Comparison of ENCODE assay signal across 14 mouse cellular contexts in the genomic region with DNA sequence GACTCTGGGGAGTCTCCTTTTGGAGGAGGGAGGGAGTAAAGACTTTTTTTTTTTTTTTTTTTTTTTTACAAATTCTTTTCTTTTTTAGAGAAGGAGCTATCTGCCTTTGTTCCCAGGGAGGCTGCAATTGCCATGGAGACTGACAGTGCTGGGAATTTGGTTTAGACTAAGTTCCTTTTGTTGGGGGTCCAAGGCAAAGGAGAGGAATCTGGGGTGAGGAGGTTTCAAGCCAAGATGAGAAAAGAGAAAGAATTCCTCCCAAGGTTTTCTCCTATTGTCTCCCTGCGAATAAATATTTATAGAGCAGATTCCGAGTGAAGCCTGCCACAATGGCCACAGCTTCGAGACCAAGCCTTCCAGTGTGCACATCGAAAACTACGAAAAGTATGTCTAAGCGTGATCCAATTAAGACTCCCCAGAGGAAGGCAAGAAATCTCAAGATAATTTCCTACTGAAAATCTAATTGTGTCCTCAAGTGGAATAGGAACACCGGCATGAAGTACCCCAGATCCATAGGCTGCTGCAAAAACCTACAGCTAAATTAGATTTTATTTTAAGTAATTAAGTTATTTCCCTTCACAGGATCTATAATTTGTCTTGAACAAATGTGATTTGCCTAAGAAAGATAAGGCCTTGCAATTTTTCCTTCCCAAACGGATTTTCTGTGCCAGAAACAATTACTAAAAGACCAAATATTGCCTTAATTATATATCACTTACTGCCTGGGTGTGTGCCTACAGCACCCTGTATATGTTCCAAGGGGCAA. TPM values are rescaled to one million over a fixed set of nuclear protein-coding genes. Genes with fewer than 3 reads are reported as not detected.
A peak's percentile ranks its signal among the peaks of the same experiment; 100 is the strongest.
DNase-seq lines count a peak whose midpoint lies in the region; ATAC-seq lines count a peak whose summit lies in the region.
"Had no signal": no experiment of that assay in that cellular context is flagged by ENCODE, and none has a peak within 500 bp of the region (broad histone marks: within the 10 kb centered on the region; RNA-seq: fewer than 3 reads in every experiment).

No protein-coding gene starts in this region.

- DNase-seq in embryo, embryonic 10 days (ENCODE audit: low spot score) = peak; percentile 73
- DNase-seq in kidney, adult 9 months = no peak
- DNase-seq in urinary bladder, postnatal 4 days (ENCODE audit: low spot score in 2 of 2) = no peak
- no peak for DNase-seq in heart, postnatal 25 days (ENCODE audit: low spot score)
- DNase-seq: heart, postnatal 4 days; kidney, adult 8-10 months; right cerebral cortex, postnatal 4 days had no signal

- intact Hi-C loops in heart, postnatal 25 days (cut with DNase I) = no loop called here

- no peaks in the 10 kb centered on the region for H3K9me3 ChIP-seq in forebrain, embryonic 12.5 days
- no peaks in the 10 kb centered on the region for H3K9me3 ChIP-seq in hindbrain, embryonic 15.5 days
- H3K9me3 ChIP-seq in neural tube, embryonic 12.5 days = no peaks in the 10 kb centered on the region
- H3K9me3 ChIP-seq: heart, embryonic 10.5 days; limb, embryonic 12.5 days had no signal

- ATAC-seq in forebrain, embryonic 12.5 days (ENCODE audit: low FRiP score) = peak; percentile 45
- ATAC-seq in hindbrain, embryonic 15.5 days (ENCODE audit: low FRiP score, low read depth) = peak; percentile 70
- peak; percentile 69 for ATAC-seq in neural tube, embryonic 12.5 days (ENCODE audit: low FRiP score, low read depth)

- H3K4me2 ChIP-seq in forebrain, embryonic 12.5 days = no peak overlapping the region
- no peak overlapping the region for H3K4me2 ChIP-seq in hindbrain, embryonic 15.5 days
- H3K4me2 ChIP-seq in neural tube, embryonic 12.5 days (replicated peaks) = peak overlapping the region; percentile 74; the same call in 1 of the 2 replicates
- H3K4me2 ChIP-seq: limb, embryonic 12.5 days had no signal

- H3K27me3 ChIP-seq in forebrain, embryonic 12.5 days = peaks cover 6% of the 10 kb centered on the region; the same call in 1 of the 2 replicates
- H3K27me3 ChIP-seq in hindbrain, embryonic 15.5 days = no peaks in the 10 kb centered on the region
- H3K27me3 ChIP-seq in neural tube, embryonic 12.5 days (replicated peaks) = no peaks in the 10 kb centered on the region
- H3K27me3 ChIP-seq: megakaryocyte, embryonic 14.5 days had no signal

- H3K36me3 ChIP-seq in forebrain, embryonic 12.5 days (replicated peaks) = peaks cover 13% of the 10 kb centered on the region
- no peaks in the 10 kb centered on the region for H3K36me3 ChIP-seq in hindbrain, embryonic 15.5 days
- H3K36me3 ChIP-seq in neural tube, embryonic 12.5 days = peaks cover 7% of the 10 kb centered on the region; the same call in 1 of the 2 replicates
- H3K36me3 ChIP-seq: limb, embryonic 12.5 days had no signal

- WGBS in forebrain, embryonic 12.5 days = 9% methylated on average over 8 of the region's 8 CpGs
- WGBS in hindbrain, embryonic 15.5 days = 11% methylated on average over 8 of the region's 8 CpGs
- 17% methylated on average over 8 of the region's 8 CpGs for WGBS in neural tube, embryonic 12.5 days

- peak overlapping the region; percentile 36; the same call in 1 of the 2 replicates for H3K27ac ChIP-seq in forebrain, embryonic 12.5 days
- peak overlapping the region; percentile 17 for H3K27ac ChIP-seq in hindbrain, embryonic 15.5 days (replicated peaks)
- H3K27ac ChIP-seq in neural tube, embryonic 12.5 days = no peak overlapping the region
- H3K27ac ChIP-seq: heart, embryonic 10.5 days; limb, embryonic 12.5 days had no signal

- H3K4me3 ChIP-seq in forebrain, embryonic 12.5 days (replicated peaks) = no peak overlapping the region
- H3K4me3 ChIP-seq in hindbrain, embryonic 15.5 days = no peak overlapping the region
- no peak overlapping the region for H3K4me3 ChIP-seq in neural tube, embryonic 12.5 days
- H3K4me3 ChIP-seq: erythroblast, embryonic 14.5 days; heart, embryonic 10.5 days; limb, embryonic 12.5 days; megakaryocyte, embryonic 14.5 days had no signal

- no peak overlapping the region for H3K9ac ChIP-seq in forebrain, embryonic 12.5 days
- H3K9ac ChIP-seq in hindbrain, embryonic 15.5 days = no peak overlapping the region
- no peak overlapping the region for H3K9ac ChIP-seq in neural tube, embryonic 12.5 days
- H3K9ac ChIP-seq: limb, embryonic 12.5 days had no signal

- H3K4me1 ChIP-seq in forebrain, embryonic 12.5 days = peaks cover 55% of the 10 kb centered on the region
- peaks cover 28% of the 10 kb centered on the region for H3K4me1 ChIP-seq in hindbrain, embryonic 15.5 days (replicated peaks)
- H3K4me1 ChIP-seq in neural tube, embryonic 12.5 days = peaks cover 38% of the 10 kb centered on the region; the same call in 1 of the 2 replicates
- H3K4me1 ChIP-seq: heart, embryonic 10.5 days had no signal

RNA-seq across cellular contexts. Expression of gene Cxcr4, which starts 5.7 kb away (rescaled TPM):
- 9.5 and 10.1 TPM in 2 replicates for polyA plus RNA-seq in forebrain, embryonic 12.5 days (2016; fragmentation: Nextera tagmentation; extraction: Ambion mirVana)
- 9.2 and 10.0 TPM in 2 replicates for polyA plus RNA-seq in hindbrain, embryonic 15.5 days (2015; fragmentation: Nextera tagmentation; extraction: Ambion mirVana)
- polyA plus RNA-seq in neural tube, embryonic 12.5 days (2016; fragmentation: Nextera tagmentation; extraction: Ambion mirVana) = 11.7 and 12.0 TPM in 2 replicates
- 10 to 100 TPM; 10.0 to 11.2 TPM for total RNA-seq in heart, postnatal 25 days (2021)
- polyA plus RNA-seq: erythroblast, embryonic 14.5 days had no signal
